Mouse (Mus musculus) kidney, postnatal 0 days (tissue): ENCODE data around the gene Ctnnd2. TPM values are rescaled to one million over a fixed set of nuclear protein-coding genes. Genes with fewer than 3 reads are reported as not detected.

ENCODE experiments used
- ATAC-seq: fragments of 200-750 bp; cut with Nextera tagmentation; replicated peaks from 2 replicates; pipeline ENCODE4 v1.8.0; 2017; ENCODE audit warnings: low read depth, moderate number of reproducible peaks, moderate TSS enrichment, moderate library complexity; ENCODE audit not compliant: low FRiP score
- DNase-seq: peaks from one replicate; pipeline ENCODE4 v3.0.0-alpha.2; 2016; ENCODE audit warnings: low spot score
- H3K27ac ChIP-seq: fragments of 300-500 bp; sonication (generic); 2 replicates; pipeline ENCODE4 v1.5.1; 2014; ENCODE audit warnings: mild to moderate bottlenecking
- H3K27me3 ChIP-seq: fragments of 300-500 bp; sonication (generic); 2 replicates; pipeline ENCODE4 v1.6.1; 2014; ENCODE audit warnings: low read length, mixed read lengths; ENCODE audit not compliant: insufficient read depth
- H3K36me3 ChIP-seq: fragments of 300-500 bp; sonication (generic); 2 replicates; pipeline ENCODE4 v1.6.1; 2014; ENCODE audit warnings: low read length, mixed read lengths; ENCODE audit not compliant: insufficient read depth
- H3K4me1 ChIP-seq: fragments of 300-500 bp; sonication (generic); replicated peaks from 2 replicates; pipeline ENCODE4 v1.6.1; 2014; ENCODE audit warnings: antibody characterized with exemption, low read length, mixed read lengths; ENCODE audit not compliant: insufficient read depth
- H3K4me2 ChIP-seq: fragments of 300-500 bp; sonication (generic); 2 replicates; pipeline ENCODE4 v1.6.1; 2014; ENCODE audit warnings: mild to moderate bottlenecking, low read length, moderate library complexity, mixed read lengths
- H3K4me3 ChIP-seq: fragments of 300-500 bp; sonication (generic); replicated peaks from 2 replicates; pipeline ENCODE4 v1.5.1; 2014; ENCODE audit warnings: low read depth, low read length
- H3K9ac ChIP-seq: fragments of 300-500 bp; sonication (generic); 2 replicates; pipeline ENCODE4 v1.6.1; 2014; ENCODE audit warnings: low read depth, low read length
- H3K9me3 ChIP-seq: fragments of 300-500 bp; sonication (generic); replicated peaks from 2 replicates; pipeline ENCODE4 v1.6.1; 2016; ENCODE audit warnings: low read length, inconsistent platforms, mixed read lengths
- CTCF ChIP-seq: IDR thresholded peaks from 2 replicates; pipeline ENCODE4 v1.5.1; 2016; ENCODE audit warnings: antibody characterized with exemption, low read depth, mild to moderate bottlenecking, moderate library complexity
- WGBS: fragments of 180-500 bp; shearing (Covaris S2); extraction: QIAGEN DNeasy Blood & Tissue Kit; methylation state at CpG from one replicate; pipeline ENCODE4 v1.1.7; 2014; 5-methylcytosine and 5-hydroxymethylcytosine counted together
- polyA plus RNA-seq: library from polyadenylated mRNA; unstranded; fragments of >200 nt; fragmentation: Nextera tagmentation; extraction: Ambion mirVana; gene quantifications from 2 replicates; pipeline ENCODE4 v1.2.1, GENCODE M21; 2015

The Ctnnd2 gene
- polyA plus RNA-seq, 1 experiment from 2014 or later = 2.8 TPM

DNA sequence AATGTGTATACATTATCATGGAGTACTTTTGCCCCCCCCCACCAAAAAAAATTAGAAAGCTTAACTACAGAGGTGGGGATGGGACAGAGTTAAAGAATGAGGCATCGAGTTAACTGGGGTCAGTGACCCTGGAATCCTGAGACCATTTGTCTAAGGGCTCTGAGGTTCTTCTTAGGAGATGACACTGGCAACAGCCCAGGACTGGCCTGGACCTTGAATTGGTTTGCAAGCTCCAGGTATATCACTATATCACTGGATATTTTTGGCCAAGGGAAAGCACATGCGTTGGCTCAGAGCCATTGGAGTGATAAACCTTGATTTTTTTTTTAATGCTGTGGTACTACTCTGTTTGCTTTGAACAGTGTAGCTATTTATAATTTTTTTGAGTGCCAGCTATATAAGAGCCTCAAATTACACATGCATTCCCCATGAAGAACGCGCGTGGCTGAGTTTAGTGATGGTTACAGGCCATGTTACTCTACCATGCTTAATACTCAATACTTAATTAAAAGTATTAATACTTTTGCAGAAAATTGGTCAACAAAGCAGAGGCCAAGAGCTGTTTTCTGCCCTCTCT lies 291.2 kb downstream of the Ctnnd2 start:
- H3K27me3 ChIP-seq = no peaks in the 10 kb centered on the region
- H3K27ac ChIP-seq = no peak overlapping the region
- H3K4me2 ChIP-seq = no peak overlapping the region
- no peak overlapping the region for H3K4me3 ChIP-seq
- H3K36me3 ChIP-seq = no peaks in the 10 kb centered on the region
- no peak for ATAC-seq
- WGBS = 65% methylated on average over 5 of the region's 5 CpGs
- H3K9ac ChIP-seq = no peak overlapping the region
- H3K9me3 ChIP-seq = no peaks in the 10 kb centered on the region
- no peak for DNase-seq
- TF ChIP-seq CTCF = no peak
- no peaks in the 10 kb centered on the region for H3K4me1 ChIP-seq

DNA sequence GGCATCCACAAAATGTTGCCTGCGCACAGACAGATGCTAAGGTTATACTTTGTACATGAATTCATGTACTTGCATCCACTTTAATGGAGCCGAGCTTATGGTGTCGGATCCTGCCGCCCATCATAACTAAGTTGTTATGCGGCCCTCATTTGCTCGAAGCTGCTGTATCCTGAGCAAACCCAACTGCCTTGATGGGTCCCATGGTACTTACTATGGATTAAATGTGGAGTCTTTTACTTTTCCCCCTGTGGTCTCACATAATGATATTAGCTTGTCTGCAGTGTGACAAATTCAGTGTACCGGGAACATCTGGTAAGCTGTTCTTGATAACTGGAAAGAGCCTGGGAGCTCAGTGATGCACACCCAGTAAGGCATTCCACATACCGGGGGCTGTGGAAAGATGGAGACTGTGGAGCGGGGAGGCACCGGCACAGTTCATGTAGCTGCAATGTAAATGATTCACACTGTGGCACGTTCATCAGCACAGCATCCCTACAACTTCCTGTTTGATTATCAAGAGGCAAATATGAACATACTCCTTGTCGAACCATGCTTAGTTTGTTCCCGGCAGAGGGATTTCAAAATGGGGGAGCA lies 294.7 kb downstream of the Ctnnd2 start:
- H3K4me1 ChIP-seq = no peaks in the 10 kb centered on the region
- no peak for DNase-seq
- no peaks in the 10 kb centered on the region for H3K27me3 ChIP-seq
- TF ChIP-seq CTCF = no peak
- no peak overlapping the region for H3K4me2 ChIP-seq
- H3K4me3 ChIP-seq = no peak overlapping the region
- H3K36me3 ChIP-seq = no peaks in the 10 kb centered on the region
- H3K9me3 ChIP-seq = no peaks in the 10 kb centered on the region
- H3K27ac ChIP-seq = no peak overlapping the region
- ATAC-seq = no peak
- WGBS = 78% methylated on average over 13 of the region's 13 CpGs
- no peak overlapping the region for H3K9ac ChIP-seq

DNA sequence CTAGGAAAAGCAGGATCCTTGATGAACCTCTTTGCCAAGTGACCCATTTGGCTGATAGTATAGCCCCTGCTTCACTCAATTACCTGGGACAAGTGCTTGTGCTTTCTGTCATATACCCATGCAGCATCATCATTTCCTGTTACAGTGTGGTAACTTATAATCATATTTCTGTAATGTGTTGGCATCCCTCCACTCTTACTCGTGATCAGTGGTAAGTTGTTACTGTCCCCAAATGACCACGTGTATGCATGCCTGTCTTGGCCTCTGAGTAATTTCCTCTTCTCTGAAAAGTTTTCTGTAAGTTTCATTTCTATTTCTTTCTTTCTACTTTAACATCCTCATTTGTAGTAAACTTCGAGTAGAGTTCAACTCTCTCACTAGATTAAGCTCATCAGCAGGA lies 296.4 kb downstream of the Ctnnd2 start:
- no peak overlapping the region for H3K9ac ChIP-seq
- H3K4me1 ChIP-seq = no peaks in the 10 kb centered on the region
- no peak for TF ChIP-seq CTCF
- H3K27ac ChIP-seq = no peak overlapping the region
- H3K36me3 ChIP-seq = no peaks in the 10 kb centered on the region
- no peaks in the 10 kb centered on the region for H3K9me3 ChIP-seq
- ATAC-seq (no peak), DNase-seq (no peak)
- no peaks in the 10 kb centered on the region for H3K27me3 ChIP-seq
- H3K4me3 ChIP-seq = no peak overlapping the region
- 81% methylated on average over 3 of the region's 3 CpGs for WGBS
- H3K4me2 ChIP-seq = no peak overlapping the region

DNA sequence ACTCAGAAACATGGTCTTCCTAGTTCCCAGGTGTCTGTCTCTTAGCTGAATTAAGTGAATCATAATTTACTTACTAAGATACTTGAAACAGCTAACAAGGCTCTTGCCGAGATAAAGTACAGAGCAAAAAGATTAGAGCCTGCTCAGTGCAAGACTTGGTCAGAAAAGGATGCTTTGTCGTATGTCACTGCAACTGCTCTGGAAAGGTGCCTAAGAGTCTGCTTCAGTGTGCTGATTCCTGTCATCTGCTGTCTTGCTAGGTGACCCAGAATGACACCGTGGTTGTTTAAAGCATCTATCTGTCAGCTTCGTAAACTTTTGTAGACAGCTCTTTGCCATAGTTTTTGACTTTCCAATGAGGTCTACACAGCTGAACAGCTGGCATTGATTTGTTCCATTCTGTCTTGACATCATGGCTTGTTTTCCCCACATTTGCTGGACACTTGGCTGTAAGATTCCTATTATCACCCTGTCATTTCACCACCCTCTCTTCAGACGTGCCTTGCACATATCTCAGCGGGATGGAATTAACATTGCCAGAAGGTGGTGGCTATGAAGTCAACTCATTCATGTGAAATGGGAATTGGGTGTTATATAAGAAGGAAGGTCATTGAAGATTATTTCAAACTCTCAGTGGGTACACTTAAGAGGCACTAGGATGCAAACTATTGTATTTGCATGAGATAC lies 299.0 kb downstream of the Ctnnd2 start:
- 75% methylated on average over 6 of the region's 6 CpGs for WGBS
- ATAC-seq = no peak
- H3K36me3 ChIP-seq = no peaks in the 10 kb centered on the region
- H3K9ac ChIP-seq = no peak overlapping the region
- H3K4me2 ChIP-seq = no peak overlapping the region
- H3K9me3 ChIP-seq = no peaks in the 10 kb centered on the region
- no peaks in the 10 kb centered on the region for H3K27me3 ChIP-seq
- no peak for TF ChIP-seq CTCF
- DNase-seq = no peak
- no peak overlapping the region for H3K27ac ChIP-seq
- H3K4me1 ChIP-seq = no peaks in the 10 kb centered on the region
- H3K4me3 ChIP-seq = no peak overlapping the region

DNA sequence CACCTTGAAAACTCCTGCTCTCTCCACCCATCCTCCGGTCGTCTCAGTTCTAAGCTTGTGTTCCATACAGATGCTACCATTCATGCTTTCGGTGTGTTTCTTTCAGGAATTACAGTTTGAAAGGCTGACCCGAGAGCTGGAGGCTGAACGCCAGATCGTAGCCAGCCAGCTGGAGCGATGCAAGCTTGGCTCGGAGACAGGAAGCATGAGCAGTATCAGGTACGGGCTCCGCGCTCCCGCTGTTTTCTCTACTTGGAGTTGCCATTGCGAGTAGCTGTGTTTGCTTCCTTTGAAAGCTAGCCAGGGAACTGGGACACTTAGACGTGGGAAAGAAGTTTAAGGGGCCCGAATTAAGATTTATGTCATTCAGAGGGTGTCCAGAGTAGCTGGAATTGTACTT lies 308.3 kb downstream of the Ctnnd2 start:
- no peaks in the 10 kb centered on the region for H3K9me3 ChIP-seq
- H3K4me1 ChIP-seq = no peaks in the 10 kb centered on the region
- no peak overlapping the region for H3K4me3 ChIP-seq
- no peak for ATAC-seq
- TF ChIP-seq CTCF = no peak
- WGBS = 57% methylated on average over 15 of the region's 15 CpGs
- no peak for DNase-seq
- H3K36me3 ChIP-seq = no peaks in the 10 kb centered on the region
- no peak overlapping the region for H3K27ac ChIP-seq
- H3K9ac ChIP-seq = no peak overlapping the region
- no peaks in the 10 kb centered on the region for H3K27me3 ChIP-seq
- H3K4me2 ChIP-seq = no peak overlapping the region

DNA sequence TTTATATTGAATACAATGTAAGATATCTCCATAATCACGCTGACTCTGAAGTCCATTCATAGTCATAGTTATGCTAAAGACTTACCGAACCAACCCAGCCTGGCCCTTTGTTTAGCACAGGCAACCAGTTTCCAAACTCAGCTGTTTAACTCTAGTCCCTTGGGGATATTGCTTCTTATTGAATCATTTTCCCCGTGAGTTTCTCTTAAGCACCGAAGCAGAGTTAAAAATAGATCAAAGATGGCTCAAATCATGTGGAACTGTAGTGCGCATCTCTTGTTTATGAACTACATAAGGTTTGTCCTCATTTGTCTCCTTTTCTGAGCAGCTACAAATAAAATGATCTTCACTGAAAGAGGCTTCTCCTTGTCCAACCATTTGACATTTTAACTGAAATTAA lies 334.1 kb downstream of the Ctnnd2 start:
- no peak for TF ChIP-seq CTCF

More for the DNA sequence above, 334.1 kb downstream of the Ctnnd2 start:
- WGBS = 69% methylated on average over 5 of the region's 5 CpGs
- Histone ChIP-seq H3K4me2 (no peak overlapping the region), H3K9ac (no peak overlapping the region), H3K36me3 (no peaks in the 10 kb centered on the region), H3K9me3 (no peaks in the 10 kb centered on the region), H3K27ac (no peak overlapping the region), H3K4me3 (no peak overlapping the region), H3K4me1 (no peaks in the 10 kb centered on the region), H3K27me3 (no peaks in the 10 kb centered on the region)
- DNase-seq (no peak), ATAC-seq (no peak)
